Mouse (Mus musculus): Measurements from ENCODE around the gene Atf2.

Atf2 gene

DNA sequence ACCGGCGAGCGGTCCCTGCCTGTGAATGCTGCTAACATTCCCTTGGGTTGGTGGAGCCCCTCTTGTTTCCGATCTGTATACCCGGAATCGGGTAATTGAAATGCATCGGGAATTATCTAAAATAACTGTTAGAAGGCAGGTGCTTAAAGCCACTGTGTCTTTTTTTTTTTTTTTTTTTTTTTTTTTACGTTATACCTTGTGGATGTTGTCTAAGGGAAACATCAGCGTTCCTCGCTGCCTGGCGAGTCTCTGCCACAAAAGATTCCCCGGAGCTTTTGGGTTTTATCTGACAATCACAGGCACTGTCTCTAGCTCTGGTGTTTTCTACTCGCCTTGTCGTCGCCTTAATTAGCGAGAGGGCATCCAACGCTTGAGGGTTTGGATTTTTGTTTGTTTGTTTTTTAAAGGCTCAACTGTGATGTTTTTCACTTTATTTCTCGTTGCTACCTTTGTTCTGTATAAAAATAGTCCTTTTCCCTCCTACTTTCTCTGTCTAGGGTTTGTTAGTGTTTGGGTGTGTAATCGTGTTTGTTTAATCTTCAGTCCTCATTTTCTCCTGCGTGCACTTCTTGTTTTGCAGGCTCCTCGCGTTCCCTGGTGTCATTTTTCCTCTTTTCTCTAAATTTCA is 116.6 kb downstream of the Atf2 start:
- no peak for DNase-seq (ENCODE audit: low spot score)

DNA sequence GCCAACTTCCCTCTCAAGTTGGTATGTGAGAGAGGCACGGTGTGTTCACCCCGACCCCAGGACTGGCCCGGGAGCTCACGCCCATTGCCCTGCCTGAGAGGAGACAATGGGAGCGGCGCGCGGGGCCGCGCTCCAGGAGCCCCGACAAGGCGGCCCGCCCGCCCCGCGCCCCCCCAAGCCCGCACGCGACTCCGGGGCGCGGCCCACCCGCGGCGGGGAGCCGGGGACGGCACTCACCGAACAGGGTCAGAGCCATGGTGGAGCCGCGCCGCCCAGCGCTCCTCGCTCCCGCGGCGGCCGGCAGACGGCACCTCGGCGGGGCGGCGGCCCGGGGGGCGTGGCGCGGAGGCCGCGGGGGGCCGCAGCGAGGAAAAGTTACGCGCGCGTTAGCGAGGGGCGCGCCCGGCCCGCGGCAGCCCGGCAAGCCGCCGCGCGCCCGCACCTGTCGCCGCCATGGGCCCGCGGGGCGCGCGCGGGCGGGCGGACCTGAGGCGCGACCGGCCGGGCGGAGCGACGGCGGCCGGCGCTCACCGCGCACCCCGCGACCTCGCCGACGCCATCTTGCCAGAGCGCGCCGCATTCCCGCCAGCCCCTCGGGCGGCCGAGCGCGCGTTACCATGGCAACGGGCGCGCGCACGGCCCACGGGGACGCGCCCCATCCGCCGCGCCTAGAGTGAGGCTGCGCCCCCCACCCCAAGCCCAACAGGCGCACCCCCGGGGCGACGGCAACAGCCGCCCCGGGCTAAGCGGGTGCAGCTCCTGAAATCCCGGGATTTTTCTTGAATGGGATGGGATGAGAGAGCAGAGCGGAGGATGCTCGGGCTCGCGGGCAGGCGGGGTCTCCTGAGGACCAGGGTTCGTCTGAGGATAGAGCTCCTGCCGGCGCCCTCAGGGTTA is 117.4 kb downstream of the Atf2 start, which contains the start of gene Chn1:
Gene Chn1, minus strand, starts transcription at position 561 of the 897 bp plus-strand sequence.
- peak; percentile 70 for DNase-seq (ENCODE audit: low spot score)

DNA sequence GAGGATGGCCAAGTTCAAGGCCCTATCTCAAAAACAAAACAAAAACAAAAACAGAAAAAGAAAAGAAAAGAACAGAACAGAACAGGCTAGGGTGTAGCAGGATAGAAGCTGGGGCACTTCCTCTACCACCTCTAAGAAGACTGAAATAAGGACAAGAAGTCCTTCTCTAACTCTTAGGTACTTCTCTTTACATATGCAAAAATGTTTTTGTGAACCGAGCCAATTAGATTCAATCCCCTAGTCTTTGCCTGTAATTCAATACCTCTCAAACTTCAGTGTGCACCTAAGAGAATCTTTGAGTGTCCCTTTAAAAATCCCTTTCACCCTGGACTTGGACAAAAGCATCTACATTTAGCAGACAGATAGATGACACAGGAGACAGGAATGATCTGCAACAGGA is 119.5 kb downstream of the Atf2 start:
- DNase-seq (ENCODE audit: low spot score) = no peak

DNA sequence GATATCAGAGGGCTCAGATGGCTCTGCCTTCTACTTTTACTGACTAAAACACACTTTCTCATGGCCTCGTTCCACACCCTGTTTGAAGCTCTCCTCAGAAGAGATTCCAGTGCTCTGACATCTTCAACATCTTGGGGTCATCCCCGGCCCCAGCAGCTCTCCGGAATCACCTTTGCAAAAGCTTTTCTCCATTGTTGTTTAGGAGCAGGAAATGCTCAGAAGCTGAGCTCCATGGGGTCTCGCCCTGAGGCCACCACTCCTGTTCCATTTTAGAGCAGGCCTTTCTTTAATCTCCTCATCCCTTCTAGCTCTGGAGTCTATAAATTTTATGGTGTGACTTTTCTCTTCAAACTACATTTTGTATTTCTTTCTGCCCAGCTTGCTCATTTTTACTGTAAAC is 123.8 kb downstream of the Atf2 start:
- no peak for DNase-seq (ENCODE audit: low spot score)
